Mouse (Mus musculus): ENCODE results near the gene Dock4.

DNA sequence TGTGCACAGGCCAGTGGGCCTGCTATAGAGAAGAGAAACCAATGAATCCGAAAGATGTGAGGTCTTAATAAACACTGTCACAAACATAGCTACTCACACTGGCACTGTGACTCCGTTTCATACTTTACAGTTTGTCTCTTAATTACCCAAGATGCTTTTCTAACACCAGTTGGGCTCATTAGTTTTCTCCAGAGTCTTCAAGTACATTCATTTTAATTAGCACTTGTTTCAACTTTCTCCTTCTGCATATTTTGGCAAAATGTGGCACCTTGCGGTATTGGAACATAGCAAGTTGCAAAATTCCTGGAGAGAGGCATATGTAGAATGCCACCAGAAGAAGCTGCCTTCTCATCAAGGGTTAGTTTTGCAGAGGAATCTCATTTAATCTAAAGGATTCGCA, 252.6 kb downstream of the Dock4 start:
- TF ChIP-seq CTCF (IDR thresholded peaks at IDR 0.05; ENCODE audit: extremely low read depth, insufficient read depth, low read length), result no peak
- no peak for TF ChIP-seq POLR2A (IDR thresholded peaks at IDR 0.05; ENCODE audit: extremely low read depth, insufficient read depth, low read length)

All from cortical plate, adult 2 months (tissue).